Mouse (Mus musculus) midbrain, embryonic 12.5 days (tissue): ENCODE results near the gene Elavl2. TPM values are rescaled to one million over a fixed set of nuclear protein-coding genes. Genes with fewer than 3 reads are reported as not detected.

Experiments
- ATAC-seq: fragments of 200-750 bp; cut with Nextera tagmentation; 2 replicates; pipeline ENCODE4 v1.8.0; 2017; ENCODE audit warnings: low read depth, moderate TSS enrichment, moderate library complexity; ENCODE audit not compliant: low FRiP score
- H3K27ac ChIP-seq: fragments of 300-500 bp; sonication (generic); replicated peaks from 2 replicates; pipeline ENCODE4 v1.5.1; 2016; ENCODE audit warnings: mild to moderate bottlenecking
- H3K27me3 ChIP-seq: fragments of 300-500 bp; sonication (generic); 2 replicates; pipeline ENCODE4 v1.6.1; 2016; ENCODE audit warnings: mild to moderate bottlenecking
- H3K36me3 ChIP-seq: fragments of 300-500 bp; sonication (generic); 2 replicates; pipeline ENCODE4 v1.6.1; 2016
- H3K4me1 ChIP-seq: fragments of 300-500 bp; sonication (generic); 2 replicates; pipeline ENCODE4 v1.6.1; 2016
- H3K4me2 ChIP-seq: fragments of 300-500 bp; sonication (generic); replicated peaks from 2 replicates; pipeline ENCODE4 v1.6.1; 2016; ENCODE audit warnings: mild to moderate bottlenecking, moderate library complexity
- H3K4me3 ChIP-seq: fragments of 300-500 bp; sonication (generic); 2 replicates; pipeline ENCODE4 v1.5.1; 2016; ENCODE audit warnings: mild to moderate bottlenecking
- H3K9ac ChIP-seq: fragments of 300-500 bp; sonication (generic); replicated peaks from 2 replicates; pipeline ENCODE4 v1.6.1; 2016; ENCODE audit warnings: mild to moderate bottlenecking, moderate library complexity
- H3K9me3 ChIP-seq: fragments of 300-500 bp; sonication (generic); 2 replicates; pipeline ENCODE4 v1.6.1; 2016; ENCODE audit warnings: mild to moderate bottlenecking
- WGBS: fragments of 180-500 bp; shearing (Covaris S2); methylation state at CpG from one replicate; pipeline ENCODE4 v1.1.7; 2016; 5-methylcytosine and 5-hydroxymethylcytosine counted together
- polyA plus RNA-seq: library from polyadenylated mRNA; unstranded; fragments of >200 nt; fragmentation: Nextera tagmentation; extraction: Ambion mirVana; gene quantifications from 2 replicates; pipeline ENCODE4 v1.2.1, GENCODE M21; 2016

The Elavl2 gene
- 92.1 and 101 TPM in 2 replicates for polyA plus RNA-seq

DNA sequence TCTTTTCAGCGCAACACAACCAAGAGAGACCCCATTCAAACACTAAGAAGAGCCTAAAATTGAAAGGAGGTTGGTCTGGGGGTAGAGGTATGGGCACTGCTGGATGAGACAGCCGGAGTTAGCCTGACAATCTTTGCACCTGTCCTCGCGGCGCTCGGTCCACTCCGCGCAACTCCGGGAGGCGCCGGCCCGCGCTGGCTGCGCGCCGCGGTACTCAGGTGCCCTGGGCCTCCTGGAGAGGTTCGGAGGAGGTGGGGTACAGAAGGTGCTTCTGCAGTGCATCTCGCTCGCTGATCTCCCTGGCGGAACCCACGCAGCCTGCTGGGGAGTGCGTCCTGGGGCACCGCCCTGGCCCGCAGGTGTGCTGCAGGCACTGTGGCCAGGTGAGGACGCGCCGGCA, at the start of gene Elavl2:
Elavl2 (minus strand) TSS at position 363 of the 400 bp plus-strand sequence.
- H3K9ac ChIP-seq, result peak within 1 kb of the TSS; percentile 64
- H3K27ac ChIP-seq, result peak within 1 kb of the TSS; percentile 76
- ATAC-seq, result peak; percentile 55
- H3K4me3 ChIP-seq, result peak within 1 kb of the TSS; percentile 50
- no peaks in the 10 kb centered on the region for H3K9me3 ChIP-seq
- H3K27me3 ChIP-seq, result peaks cover 4% of the 10 kb centered on the region; the same call in 1 of the 2 replicates
- H3K4me1 ChIP-seq, result peaks cover 4% of the 10 kb centered on the region; the same call in 1 of the 2 replicates
- peak within 1 kb of the TSS; percentile 96 for H3K4me2 ChIP-seq
- WGBS, result 2% methylated on average over 28 of the region's 28 CpGs
- no peaks in the 10 kb centered on the region for H3K36me3 ChIP-seq

DNA sequence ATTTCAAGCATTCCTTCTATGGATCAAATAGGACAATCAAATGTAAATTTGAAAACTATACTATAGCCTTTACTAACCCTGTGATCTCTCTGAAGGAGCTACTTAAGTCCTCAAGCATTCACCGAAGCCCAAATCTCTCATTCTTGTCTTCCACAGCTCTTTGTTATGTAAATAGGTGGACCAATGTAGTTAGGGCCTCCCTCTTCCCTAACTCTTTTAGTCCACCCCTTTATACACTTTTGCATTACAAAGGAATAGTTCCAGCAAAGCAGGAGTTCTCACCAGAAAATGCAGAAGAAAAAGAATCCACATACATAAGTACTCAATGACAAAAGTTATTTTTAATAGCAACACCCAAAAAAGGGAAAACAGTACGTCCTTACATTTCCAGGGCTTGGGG, 47.3 kb upstream of the Elavl2 start:
- ATAC-seq, result peak; percentile 71

DNA sequence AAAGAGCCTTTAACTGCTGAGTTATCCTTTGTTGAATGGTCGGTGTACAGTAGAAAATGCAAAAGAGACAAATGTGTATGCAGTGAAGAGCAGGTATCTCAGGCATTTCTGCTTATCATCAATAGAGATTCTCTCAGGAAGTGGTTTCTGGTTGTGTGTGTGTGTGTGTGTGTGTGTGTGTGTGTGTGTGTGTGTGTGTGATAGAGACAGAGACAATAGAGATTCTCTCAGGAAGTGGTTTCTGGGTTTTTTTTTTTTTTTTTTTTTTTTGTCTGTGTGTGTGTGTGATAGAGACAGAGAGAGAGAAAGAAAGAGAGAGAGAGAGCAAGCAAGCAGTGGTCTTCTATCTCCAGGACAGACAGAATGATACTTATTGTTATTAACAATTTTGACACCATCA, 15.0 kb upstream of the Elavl2 start:
- H3K9me3 ChIP-seq, result no peaks in the 10 kb centered on the region
- H3K4me3 ChIP-seq, result no peak overlapping the region
- 90% methylated on average over 1 of the region's 1 CpGs for WGBS
- H3K27me3 ChIP-seq, result no peaks in the 10 kb centered on the region
- no peak overlapping the region for H3K9ac ChIP-seq
- no peaks in the 10 kb centered on the region for H3K4me1 ChIP-seq
- no peaks in the 10 kb centered on the region for H3K36me3 ChIP-seq
- no peak for ATAC-seq
- no peak overlapping the region for H3K27ac ChIP-seq
- no peak overlapping the region for H3K4me2 ChIP-seq

More for the DNA sequence above, 47.3 kb upstream of the Elavl2 start:
- Histone ChIP-seq H3K27ac (no peak overlapping the region), H3K9ac (no peak overlapping the region), H3K4me2 (no peak overlapping the region), H3K4me1 (no peaks in the 10 kb centered on the region), H3K27me3 (no peaks in the 10 kb centered on the region), H3K36me3 (no peaks in the 10 kb centered on the region), H3K9me3 (no peaks in the 10 kb centered on the region), H3K4me3 (no peak overlapping the region)
- 10% methylated on average over 2 of the region's 2 CpGs for WGBS

DNA sequence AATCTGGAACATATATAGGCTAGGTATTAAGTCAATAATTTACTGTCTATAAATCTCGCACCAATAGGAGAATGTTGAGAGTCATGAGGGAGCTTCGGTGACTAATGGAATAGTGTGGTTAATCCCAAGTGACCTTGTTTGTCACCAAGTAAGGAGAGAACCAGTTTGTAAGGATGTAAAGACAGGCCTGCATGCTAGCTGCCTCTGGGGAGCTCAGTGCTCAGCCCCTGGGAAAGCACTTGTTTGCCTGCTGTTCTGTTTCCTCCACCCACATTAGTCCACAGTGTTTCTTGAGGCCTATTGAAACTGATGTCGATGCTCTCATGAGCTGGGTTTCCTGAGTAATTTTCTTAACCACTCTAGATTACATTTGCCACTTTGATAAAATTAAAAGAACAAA, 4.5 kb upstream of the Elavl2 start:
- WGBS, result 82% methylated on average over 3 of the region's 3 CpGs
- H3K36me3 ChIP-seq, result no peaks in the 10 kb centered on the region
- H3K9ac ChIP-seq, result no peak overlapping the region
- no peak overlapping the region for H3K4me2 ChIP-seq
- ATAC-seq, result no peak
- no peaks in the 10 kb centered on the region for H3K9me3 ChIP-seq
- H3K4me1 ChIP-seq, result peaks cover 4% of the 10 kb centered on the region; the same call in 1 of the 2 replicates
- H3K4me3 ChIP-seq, result no peak overlapping the region
- no peak overlapping the region for H3K27ac ChIP-seq
- peaks cover 4% of the 10 kb centered on the region; the same call in 1 of the 2 replicates for H3K27me3 ChIP-seq

DNA sequence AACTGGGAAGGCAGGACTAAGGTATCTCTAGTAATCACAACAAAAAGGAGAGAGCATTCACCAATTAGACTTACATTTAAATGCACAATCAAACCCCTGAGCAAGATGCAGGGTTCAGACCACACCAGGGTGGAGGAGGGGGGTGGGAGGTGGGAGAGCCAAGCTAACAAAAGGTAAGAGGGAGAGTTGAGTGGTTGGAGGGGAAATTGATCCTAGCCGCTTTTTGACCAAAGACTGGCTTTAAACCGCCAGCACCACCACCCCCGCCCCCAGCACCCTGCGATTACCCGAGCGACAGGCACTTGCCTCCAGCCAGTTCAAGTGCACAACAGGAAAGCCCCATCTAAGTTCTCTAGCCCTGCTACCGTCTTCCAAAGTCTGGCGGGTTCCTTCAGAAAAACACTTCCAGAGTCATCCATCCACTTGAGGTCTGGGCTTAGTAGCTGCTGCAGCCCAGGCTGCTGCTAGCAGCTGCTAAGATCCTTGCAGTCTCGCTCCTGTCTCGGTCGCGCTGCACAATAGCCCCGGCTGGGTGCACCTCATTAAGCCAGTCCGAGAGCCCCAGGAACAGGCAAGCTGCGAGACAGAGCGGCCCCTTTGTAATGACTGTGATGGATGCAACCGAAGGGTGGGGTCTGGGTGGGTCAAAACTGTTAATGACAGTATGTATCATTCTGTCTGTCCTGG, 932 bp downstream of the Elavl2 start:
- peak overlapping the region; percentile 76 for H3K27ac ChIP-seq
- H3K9ac ChIP-seq, result peak overlapping the region; percentile 64
- H3K4me2 ChIP-seq, result peak overlapping the region; percentile 96
- peak overlapping the region; percentile 50 for H3K4me3 ChIP-seq
- no peaks in the 10 kb centered on the region for H3K9me3 ChIP-seq
- H3K27me3 ChIP-seq, result peaks cover 4% of the 10 kb centered on the region; the same call in 1 of the 2 replicates
- no peaks in the 10 kb centered on the region for H3K36me3 ChIP-seq
- WGBS, result under 1% methylated on average over 17 of the region's 17 CpGs
- ATAC-seq, result peak; percentile 93
- peaks cover 4% of the 10 kb centered on the region; the same call in 1 of the 2 replicates for H3K4me1 ChIP-seq

DNA sequence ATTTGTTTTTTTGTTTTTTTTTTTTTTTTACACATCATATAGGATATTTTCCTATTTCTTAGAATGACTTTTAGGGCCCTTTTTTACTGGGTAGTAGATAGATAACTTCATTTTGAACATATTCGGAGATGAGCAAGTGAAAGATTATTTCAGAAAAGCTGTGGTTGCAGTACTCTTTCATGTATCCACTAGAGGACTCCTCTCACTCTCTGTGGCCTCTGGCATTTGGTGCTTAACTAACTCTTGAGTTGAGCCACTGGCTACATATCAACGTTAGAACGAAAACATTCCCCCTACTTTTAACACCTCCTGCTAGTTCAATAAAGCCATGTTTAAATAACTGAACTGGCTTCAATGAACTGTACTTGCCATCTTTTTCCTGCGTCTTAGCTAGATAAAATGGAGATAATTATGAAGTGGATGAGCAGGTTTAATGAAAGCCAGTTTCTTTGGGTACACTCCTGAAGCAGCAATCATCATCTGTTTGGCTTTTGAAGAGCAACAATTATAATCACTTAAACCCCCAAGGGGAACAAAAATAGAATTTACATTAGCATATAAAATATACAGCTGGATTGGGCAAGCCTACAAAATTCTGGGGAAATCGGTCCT, 8.5 kb downstream of the Elavl2 start:
- no peak overlapping the region for H3K4me3 ChIP-seq
- 66% methylated on average over 5 of the region's 5 CpGs for WGBS
- no peaks in the 10 kb centered on the region for H3K4me1 ChIP-seq
- no peaks in the 10 kb centered on the region for H3K9me3 ChIP-seq
- no peaks in the 10 kb centered on the region for H3K27me3 ChIP-seq
- H3K27ac ChIP-seq, result no peak overlapping the region
- ATAC-seq, result no peak
- H3K4me2 ChIP-seq, result no peak overlapping the region
- H3K9ac ChIP-seq, result no peak overlapping the region
- no peaks in the 10 kb centered on the region for H3K36me3 ChIP-seq

DNA sequence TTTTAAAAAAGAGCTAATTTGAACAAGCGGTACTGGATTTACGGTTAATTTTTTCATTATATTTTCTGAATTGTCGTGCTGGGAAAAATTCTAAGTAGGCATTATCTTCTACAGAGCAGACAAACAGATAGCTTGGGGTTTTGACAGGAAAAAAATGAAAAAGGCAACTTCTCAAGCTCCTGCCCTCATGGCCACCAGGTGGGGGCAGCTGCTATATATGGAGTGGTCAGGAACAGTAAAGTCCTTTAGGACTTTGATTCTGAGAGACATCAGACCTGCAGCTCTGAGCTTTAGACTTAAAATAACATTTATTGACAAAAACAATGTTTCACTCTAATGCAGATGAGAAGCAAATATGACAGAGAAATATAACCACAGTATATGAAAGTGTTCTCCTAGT, 12.9 kb downstream of the Elavl2 start:
- Histone ChIP-seq H3K4me2 (no peak overlapping the region), H3K4me1 (no peaks in the 10 kb centered on the region), H3K27me3 (no peaks in the 10 kb centered on the region), H3K9me3 (no peaks in the 10 kb centered on the region), H3K4me3 (no peak overlapping the region), H3K36me3 (no peaks in the 10 kb centered on the region), H3K9ac (no peak overlapping the region), H3K27ac (no peak overlapping the region)
- WGBS, result 90% methylated on average over 3 of the region's 3 CpGs
- no peak for ATAC-seq

DNA sequence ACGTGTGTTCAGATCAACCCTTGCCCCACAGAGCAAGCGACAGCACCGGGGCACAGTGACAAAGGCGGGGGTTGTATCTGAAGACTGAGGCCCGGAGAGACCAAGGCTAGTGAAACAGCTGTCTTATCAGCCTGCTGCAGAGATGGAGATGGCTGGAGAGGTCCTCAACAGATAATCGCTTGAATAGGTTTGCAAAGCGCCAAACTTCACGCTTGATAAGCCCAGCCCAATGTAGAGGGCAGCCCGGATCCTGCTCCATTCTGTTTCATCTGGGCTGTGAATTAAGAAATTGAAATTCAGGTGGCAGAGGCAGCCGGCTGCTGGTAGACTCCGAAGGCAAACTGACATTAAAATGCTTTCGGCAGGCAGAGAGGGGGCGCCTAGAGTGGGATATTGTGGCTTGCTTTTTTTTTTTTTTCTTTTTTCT, 19.4 kb downstream of the Elavl2 start:
- 0% methylated on average over 13 of the region's 13 CpGs for WGBS
- Histone ChIP-seq H3K4me3 (peak overlapping the region; percentile 38), H3K4me1 (peaks cover 24% of the 10 kb centered on the region), H3K9me3 (no peaks in the 10 kb centered on the region), H3K27me3 (0 out of 2 replicates have a peak, but pooled peaks cover 5% of the 10 kb centered on the region), H3K36me3 (no peaks in the 10 kb centered on the region), H3K9ac (peak overlapping the region; percentile 53), H3K4me2 (peak overlapping the region; percentile 59), H3K27ac (peak overlapping the region; percentile 75)
- peak; percentile 63 for ATAC-seq

DNA sequence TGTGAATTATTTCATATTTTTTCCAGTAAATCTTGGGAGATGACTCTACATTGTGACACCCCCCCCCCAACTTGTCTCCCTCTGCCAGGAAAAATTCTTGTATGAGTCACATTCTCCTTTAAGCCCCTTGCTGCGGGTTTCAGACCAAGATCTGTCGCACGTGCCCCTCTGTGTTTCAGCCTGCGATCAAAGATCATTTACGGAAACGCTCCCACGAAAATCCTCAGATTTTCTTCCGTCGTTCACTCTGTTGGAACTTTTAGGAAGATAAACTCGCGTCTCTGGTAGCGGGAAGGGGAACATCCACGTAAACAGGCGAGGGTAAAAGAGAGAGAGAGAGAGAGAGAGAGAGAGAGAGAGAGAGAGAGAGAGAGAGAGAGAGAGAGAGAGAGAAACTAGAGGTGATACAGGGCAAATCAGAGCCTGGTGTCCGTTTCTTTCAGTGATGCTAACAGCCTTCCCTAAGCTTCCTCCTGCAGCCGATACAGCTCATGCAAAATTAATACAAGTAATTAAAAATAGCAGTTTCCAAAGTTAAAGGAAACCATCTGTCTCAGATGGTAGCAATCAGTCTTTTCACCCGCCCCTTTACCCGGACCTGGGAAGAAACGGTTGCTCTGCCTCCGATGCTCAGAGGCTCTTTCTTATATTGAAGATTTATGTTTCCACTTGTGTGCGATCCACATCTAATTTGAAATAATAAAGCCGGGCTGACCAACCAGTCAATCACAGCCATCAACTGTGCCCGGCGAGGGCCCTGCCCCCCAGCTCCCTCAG, 20.1 kb downstream of the Elavl2 start:
- no peaks in the 10 kb centered on the region for H3K9me3 ChIP-seq
- peaks cover 24% of the 10 kb centered on the region for H3K4me1 ChIP-seq
- no peak; the same call in 1 of the 2 replicates for ATAC-seq
- peak overlapping the region; percentile 59 for H3K4me2 ChIP-seq
- 2% methylated on average over 24 of the region's 24 CpGs for WGBS
- H3K4me3 ChIP-seq, result peak overlapping the region; percentile 38
- H3K27me3 ChIP-seq, result 0 out of 2 replicates have a peak, but pooled peaks cover 5% of the 10 kb centered on the region
- H3K9ac ChIP-seq, result peak overlapping the region; percentile 53
- peak overlapping the region; percentile 75 for H3K27ac ChIP-seq
- no peaks in the 10 kb centered on the region for H3K36me3 ChIP-seq

DNA sequence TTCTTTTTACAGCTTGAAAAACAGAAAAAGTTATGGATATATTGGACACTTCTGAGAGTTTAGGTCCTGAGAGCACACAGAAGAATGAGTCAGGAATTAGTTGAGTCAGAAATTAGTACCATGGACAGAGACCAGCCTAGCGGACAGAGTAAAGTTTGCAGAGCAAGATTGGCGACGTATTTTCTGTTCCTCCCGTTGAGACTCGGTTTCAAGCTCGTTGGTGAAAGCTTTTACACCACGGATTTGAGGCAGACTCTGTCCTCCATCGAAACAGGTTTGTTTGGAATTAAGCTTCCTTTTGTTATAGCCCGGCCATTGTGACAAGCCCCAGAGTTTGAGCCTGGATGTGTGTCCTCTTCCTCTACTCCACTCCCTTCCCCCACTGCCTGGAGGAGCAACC, 21.0 kb downstream of the Elavl2 start:
- 0% methylated on average over 9 of the region's 9 CpGs for WGBS
- H3K4me2 ChIP-seq, result peak overlapping the region; percentile 59

DNA sequence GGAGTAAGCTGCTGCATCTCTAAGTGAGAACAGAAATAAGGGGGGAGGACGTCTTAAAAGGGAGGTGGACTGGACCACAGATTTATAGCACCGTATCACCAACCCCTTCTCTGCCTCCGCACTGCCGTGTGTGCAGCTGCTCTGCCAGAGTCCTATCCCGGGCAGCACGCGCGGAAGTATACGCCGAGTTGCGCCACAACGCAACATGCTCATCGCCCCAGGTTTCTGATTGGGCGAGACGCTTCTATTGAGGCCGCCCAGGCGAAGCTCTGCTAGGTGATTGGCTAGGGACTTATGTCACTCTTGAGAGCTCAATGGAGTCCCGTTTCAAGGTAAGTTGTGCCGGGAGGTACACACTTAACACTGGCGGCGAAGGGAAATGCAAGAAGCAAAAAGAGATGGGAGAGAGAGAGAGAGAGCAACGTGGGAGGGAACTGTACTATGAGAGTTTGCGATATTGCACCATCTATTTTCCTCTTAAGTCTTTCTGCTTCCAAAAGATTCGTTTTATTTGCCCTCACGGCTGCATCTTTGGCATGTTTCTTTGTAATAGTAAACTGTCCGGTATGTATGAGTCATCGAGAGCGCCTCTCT, 24.2 kb downstream of the Elavl2 start:
- peak; percentile 91 for ATAC-seq
- WGBS, result 0% methylated on average over 28 of the region's 28 CpGs
- Histone ChIP-seq H3K9me3 (no peaks in the 10 kb centered on the region), H3K4me3 (peak overlapping the region; percentile 74), H3K9ac (peak overlapping the region; percentile 75), H3K4me1 (peaks cover 29% of the 10 kb centered on the region), H3K27me3 (peaks cover 18% of the 10 kb centered on the region), H3K4me2 (peak overlapping the region; percentile 100), H3K36me3 (no peaks in the 10 kb centered on the region), H3K27ac (peak overlapping the region; percentile 89)

More for the DNA sequence above, 21.0 kb downstream of the Elavl2 start:
- no peak overlapping the region for H3K27ac ChIP-seq
- no peak overlapping the region for H3K9ac ChIP-seq
- no peak for ATAC-seq
- no peaks in the 10 kb centered on the region for H3K9me3 ChIP-seq
- H3K4me3 ChIP-seq, result peak overlapping the region; percentile 7; the same call in 1 of the 2 replicates
- no peaks in the 10 kb centered on the region for H3K36me3 ChIP-seq
- 0 out of 2 replicates have a peak, but pooled peaks cover 5% of the 10 kb centered on the region for H3K27me3 ChIP-seq
- peaks cover 24% of the 10 kb centered on the region for H3K4me1 ChIP-seq
